Mouse (Mus musculus) heart, postnatal 0 days (tissue): ENCODE data around the gene Prkca.

Experiments used
- CTCF ChIP-seq: IDR thresholded peaks from 2 replicates; pipeline ENCODE4 v1.5.1; 2016; ENCODE audit warnings: antibody characterized with exemption, control low read depth, low read depth
- EP300 ChIP-seq: IDR thresholded peaks from 2 replicates; pipeline ENCODE4 v1.6.1; 2016; ENCODE audit warnings: antibody characterized with exemption, low read depth

DNA sequence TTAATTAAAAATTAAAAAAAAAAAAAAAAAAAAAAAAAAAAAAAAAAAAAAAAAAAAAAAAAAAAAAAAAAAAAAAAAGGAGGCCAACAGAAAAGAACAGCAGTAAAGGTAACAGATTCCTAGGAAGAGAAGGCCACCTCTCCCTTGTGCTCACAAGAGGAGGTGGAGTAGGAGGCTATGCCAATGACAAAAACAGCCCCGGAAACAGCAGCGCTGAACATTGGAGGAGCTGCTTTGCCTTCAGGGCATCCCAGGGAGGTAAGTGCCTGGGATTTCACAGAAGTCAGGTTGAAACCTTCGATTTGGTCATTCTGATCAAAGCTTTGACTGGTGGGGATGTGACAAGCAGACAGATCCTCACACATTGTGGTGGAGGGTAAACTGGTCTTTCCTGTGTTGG, 231.3 kb downstream of the Prkca start:
- TF ChIP-seq CTCF, result no peak
- no peak for TF ChIP-seq EP300
